Mouse (Mus musculus) forebrain, embryonic 15.5 days (tissue): ENCODE data around the gene Fam192a. TPM values are rescaled to one million over a fixed set of nuclear protein-coding genes. Genes with fewer than 3 reads are reported as not detected.

Source experiments
- ATAC-seq: fragments of 200-750 bp; cut with Nextera tagmentation; replicated peaks from 2 replicates; pipeline ENCODE4 v1.8.0; 2017; ENCODE audit warnings: mild to moderate bottlenecking, moderate TSS enrichment, moderate library complexity
- H3K27ac ChIP-seq: fragments of 300-500 bp; sonication (generic); replicated peaks from 2 replicates; pipeline ENCODE4 v1.5.1; 2015; ENCODE audit warnings: mild to moderate bottlenecking, inconsistent platforms
- H3K27me3 ChIP-seq: fragments of 300-500 bp; sonication (generic); 2 replicates; pipeline ENCODE4 v1.6.1; 2015; ENCODE audit warnings: inconsistent platforms
- H3K36me3 ChIP-seq: fragments of 300-500 bp; sonication (generic); 2 replicates; pipeline ENCODE4 v1.6.1; 2015; ENCODE audit warnings: mild to moderate bottlenecking, inconsistent platforms
- H3K4me1 ChIP-seq: fragments of 300-500 bp; sonication (generic); 2 replicates; pipeline ENCODE4 v1.6.1; 2015; ENCODE audit warnings: inconsistent platforms
- H3K4me2 ChIP-seq: fragments of 300-500 bp; sonication (generic); replicated peaks from 2 replicates; pipeline ENCODE4 v1.6.1; 2015; ENCODE audit warnings: mild to moderate bottlenecking, inconsistent platforms
- H3K4me3 ChIP-seq: fragments of 300-500 bp; sonication (generic); 2 replicates; pipeline ENCODE4 v1.5.1; 2015; ENCODE audit warnings: mild to moderate bottlenecking, inconsistent platforms
- H3K9ac ChIP-seq: fragments of 300-500 bp; sonication (generic); replicated peaks from 2 replicates; pipeline ENCODE4 v1.6.1; 2015; ENCODE audit warnings: mild to moderate bottlenecking, inconsistent platforms
- H3K9me3 ChIP-seq: fragments of 300-500 bp; sonication (generic); 2 replicates; pipeline ENCODE4 v1.6.1; 2016; ENCODE audit warnings: inconsistent platforms
- WGBS: fragments of 180-500 bp; shearing (Covaris S2); methylation state at CpG from one replicate; pipeline ENCODE4 v1.1.7; 2015; ENCODE audit warnings: mixed read lengths; 5-methylcytosine and 5-hydroxymethylcytosine counted together
- polyA plus RNA-seq: library from polyadenylated mRNA; unstranded; fragments of >200 nt; fragmentation: Nextera tagmentation; extraction: Ambion mirVana; gene quantifications from 2 replicates; pipeline ENCODE4 v1.2.1, GENCODE M21; 2015

The Fam192a gene
- polyA plus RNA-seq, 1 experiment from 2014 or later: 103 TPM

- ATAC-seq: no peak
- H3K4me1 ChIP-seq: peaks cover 5% of the 10 kb centered on the region; the same call in 1 of the 2 replicates
- no peaks in the 10 kb centered on the region for H3K36me3 ChIP-seq
- no peaks in the 10 kb centered on the region for H3K9me3 ChIP-seq
- H3K27ac ChIP-seq: no peak overlapping the region
- H3K27me3 ChIP-seq: no peaks in the 10 kb centered on the region
- H3K9ac ChIP-seq: no peak overlapping the region
- 87% methylated on average over 7 of the region's 7 CpGs for WGBS
- H3K4me2 ChIP-seq: no peak overlapping the region
- no peak overlapping the region for H3K4me3 ChIP-seq
Measured at GRCm38 (mm10) chr8:94527178-94527577, 74.6 kb downstream of the Fam192a start.

- no peaks in the 10 kb centered on the region for H3K9me3 ChIP-seq
- H3K4me2 ChIP-seq: no peak overlapping the region
- H3K27me3 ChIP-seq: no peaks in the 10 kb centered on the region
- H3K4me1 ChIP-seq: no peaks in the 10 kb centered on the region
- H3K27ac ChIP-seq: no peak overlapping the region
- H3K4me3 ChIP-seq: no peak overlapping the region
- no peaks in the 10 kb centered on the region for H3K36me3 ChIP-seq
- 92% methylated on average over 9 of the region's 9 CpGs for WGBS
- H3K9ac ChIP-seq: no peak overlapping the region
- ATAC-seq: no peak
Measured at GRCm38 (mm10) chr8:94524554-94524953, 77.2 kb downstream of the Fam192a start.

Other genes starting within 250 kb of the Fam192a start
- 62.5 and 66.5 TPM in 2 replicates for gene Herpud1, start 215.6 kb downstream of the Fam192a start, polyA plus RNA-seq
- gene Nlrc5, start 167.6 kb downstream of the Fam192a start, polyA plus RNA-seq: 0.22 and 0.50 TPM in 2 replicates
- gene Cpne2, start 69.0 kb downstream of the Fam192a start, polyA plus RNA-seq: 22.4 and 24.8 TPM in 2 replicates
- 50.1 and 52.0 TPM in 2 replicates for gene Rspry1, start 60 bp downstream of the Fam192a start, polyA plus RNA-seq
- 198 and 206 TPM in 2 replicates for gene Arl2bp, start 64.6 kb upstream of the Fam192a start, polyA plus RNA-seq
- gene Pllp, start 94.3 kb upstream of the Fam192a start, polyA plus RNA-seq: 1.3 and 1.5 TPM in 2 replicates
- not detected in 2 replicates for gene Ccl22, start 143.6 kb upstream of the Fam192a start, polyA plus RNA-seq
- 15.2 and 17.3 TPM in 2 replicates for gene Cx3cl1, start 170.0 kb upstream of the Fam192a start, polyA plus RNA-seq
- 0.82 and 0.87 TPM in 2 replicates for gene Ccl17, start 208.5 kb upstream of the Fam192a start, polyA plus RNA-seq
- gene Coq9, start 236.3 kb upstream of the Fam192a start, polyA plus RNA-seq: 57.2 and 59.6 TPM in 2 replicates
- gene Ciapin1, start 236.4 kb upstream of the Fam192a start, polyA plus RNA-seq: 144 and 145 TPM in 2 replicates